31 mouse cellular contexts compared by ENCODE assay signal in genomic region chr2:30623873-30624272, GRCm38 (mm10). TPM values are rescaled to one million over a fixed set of nuclear protein-coding genes. Genes with fewer than 3 reads are reported as not detected.
DNase-seq lines count a peak whose midpoint lies in the region; ATAC-seq and TF ChIP-seq lines count a peak whose summit lies in the region.
"Had no signal": no experiment of that assay in that cellular context is flagged by ENCODE, and none has a peak within 500 bp of the region (broad histone marks: within the 10 kb centered on the region; RNA-seq: fewer than 3 reads in every experiment).

No protein-coding gene starts in this region.

- TF ChIP-seq CTCF in CH12.LX (conservative IDR thresholded peaks at IDR 0.05 in 1 of 2, IDR thresholded peaks at IDR 0.05 in 1 of 2; ENCODE audit: low read depth in 2 of 2, low read length in 2 of 2): no peak

- no peaks in the 10 kb centered on the region for H3K9me3 ChIP-seq in kidney, embryonic 15.5 days (replicated peaks)
- H3K9me3 ChIP-seq in CH12.LX (replicated peaks; ENCODE audit: low read length): peaks cover 12% of the 10 kb centered on the region
- H3K9me3 ChIP-seq: embryonic facial prominence, embryonic 13.5 days; limb, embryonic 13.5 days; liver, embryonic 13.5 days; midbrain, embryonic 15.5 days; neural tube, embryonic 12.5 days had no signal

- no peak overlapping the region for H3K4me3 ChIP-seq in kidney, embryonic 15.5 days (replicated peaks)
- H3K4me3 ChIP-seq in CH12.LX (replicated peaks in 1 of 3; ENCODE audit: low read depth in 2 of 3, low read length in 2 of 3, poor library complexity in 1 of 3): no peak overlapping the region
- H3K4me3 ChIP-seq: embryonic facial prominence, embryonic 13.5 days; forebrain, embryonic 10.5 days; gastrocnemius, adult 2 months; hindbrain, embryonic 12.5 days; limb, embryonic 13.5 days; liver, embryonic 13.5 days; midbrain, embryonic 10.5 days; midbrain, embryonic 15.5 days; neural tube, embryonic 12.5 days had no signal

- in situ Hi-C loops in CH12.LX (cut with MboI; ENCODE audit: low pct_ligation_motif_present, low pct_unique_long_range_greater_than_20kb, low sequenced_read_pairs): no loop called here

- H3K79me2 ChIP-seq in CH12.LX (replicated peaks; ENCODE audit: control insufficient read depth, extremely low read depth, insufficient read depth, poor library complexity, severe bottlenecking): no peaks in the 10 kb centered on the region; the same call in 1 of the 2 replicates

- TF ChIP-seq RAD21 in CH12.LX (IDR thresholded peaks at IDR 0.05; ENCODE audit: low read depth, low read length): no peak

- peaks cover 24% of the 10 kb centered on the region for H3K4me1 ChIP-seq in kidney, embryonic 15.5 days
- peaks cover 3 to 9% of the 10 kb centered on the region in 2 experiments; a peak in 2 of 4 replicates for H3K4me1 ChIP-seq in CH12.LX (ENCODE audit: control insufficient read depth in 1 of 2, insufficient read depth in 2 of 2)

- 39% methylated on average over 10 of the region's 10 CpGs for WGBS in kidney, embryonic 15.5 days

- H3K27me3 ChIP-seq in kidney, embryonic 15.5 days: no peaks in the 10 kb centered on the region
- peaks cover 2% of the 10 kb centered on the region for H3K27me3 ChIP-seq in CH12.LX (replicated peaks)
- H3K27me3 ChIP-seq: embryonic facial prominence, embryonic 13.5 days; hindbrain, embryonic 12.5 days; limb, embryonic 13.5 days; liver, embryonic 13.5 days; midbrain, embryonic 15.5 days; neural tube, embryonic 12.5 days had no signal

- H3K9ac ChIP-seq in kidney, embryonic 15.5 days: no peak overlapping the region
- no peak overlapping the region for H3K9ac ChIP-seq in CH12.LX (ENCODE audit: insufficient read depth, low read depth)
- H3K9ac ChIP-seq: embryonic facial prominence, embryonic 13.5 days; hindbrain, embryonic 12.5 days; limb, embryonic 13.5 days; liver, embryonic 13.5 days; midbrain, embryonic 15.5 days; neural tube, embryonic 12.5 days had no signal

- no peak overlapping the region for H3K4me2 ChIP-seq in kidney, embryonic 15.5 days
- no peak overlapping the region for H3K4me2 ChIP-seq in CH12.LX (ENCODE audit: insufficient read depth, low read depth, poor library complexity, severe bottlenecking)
- H3K4me2 ChIP-seq: embryonic facial prominence, embryonic 13.5 days; heart, embryonic 11.5 days; hindbrain, embryonic 12.5 days; limb, embryonic 13.5 days; liver, embryonic 13.5 days; midbrain, embryonic 15.5 days; neural tube, embryonic 12.5 days had no signal

- no peaks in the 10 kb centered on the region for H3K36me3 ChIP-seq in kidney, embryonic 15.5 days
- no peaks in the 10 kb centered on the region for H3K36me3 ChIP-seq in CH12.LX (replicated peaks in 1 of 2; ENCODE audit: control insufficient read depth in 1 of 2, insufficient read depth in 1 of 2, low read length in 1 of 2)
- H3K36me3 ChIP-seq: embryonic facial prominence, embryonic 13.5 days; forebrain, embryonic 10.5 days; hindbrain, embryonic 12.5 days; limb, embryonic 13.5 days; liver, embryonic 13.5 days; midbrain, embryonic 10.5 days; midbrain, embryonic 15.5 days; neural tube, embryonic 12.5 days had no signal

- no peak for ATAC-seq in kidney, embryonic 15.5 days (replicated peaks; ENCODE audit: low FRiP score)
- ATAC-seq: forebrain, embryonic 16.5 days; intestine, embryonic 16.5 days; midbrain, embryonic 15.5 days had no signal

- no peak for DNase-seq in kidney, postnatal 4 days
- DNase-seq in CH12.LX (ENCODE audit: extremely low read depth): no peak
- peak; percentile 18 for DNase-seq in MEL-GATA-1-ER (ENCODE audit: extremely low read depth, low read depth)
- DNase-seq in natural killer cell, adult 2 months (ENCODE audit: low spot score in 2 of 2): peak; percentile 68 to 75
- DNase-seq in layer of hippocampus, adult 18-20 months (ENCODE audit: low spot score in 2 of 2): no peak
- DNase-seq in left cerebral cortex, adult 11 months (ENCODE audit: low spot score): no peak
- DNase-seq: adrenal gland, postnatal 10 days; cerebellum, adult 18-20 months; cerebellum, postnatal 10 days; gastrocnemius, adult 2 months; gastrocnemius, postnatal 36 days; heart, adult 18-20 months; heart, postnatal 36 days; liver, embryonic 13.5 days; lung, adult 18-20 months; lung, postnatal 10 days; right cerebral cortex, adult 18-20 months; right cerebral cortex, postnatal 4 days; thymus, postnatal 4 days had no signal

- TF ChIP-seq POLR2A in CH12.LX (IDR thresholded peaks at IDR 0.05; ENCODE audit: low read depth, low read length): no peak

- H3K27ac ChIP-seq in kidney, embryonic 15.5 days: peak overlapping the region; percentile 24; the same call in 1 of the 2 replicates
- no peak overlapping the region for H3K27ac ChIP-seq in CH12.LX (ENCODE audit: insufficient read depth, low read depth)
- H3K27ac ChIP-seq: embryonic facial prominence, embryonic 13.5 days; forebrain, embryonic 10.5 days; gastrocnemius, adult 2 months; hindbrain, embryonic 12.5 days; limb, embryonic 13.5 days; liver, embryonic 13.5 days; midbrain, embryonic 10.5 days; midbrain, embryonic 15.5 days; neural tube, embryonic 12.5 days had no signal

- dilution Hi-C loops in CH12.LX (cut with MboI; ENCODE audit: extremely low pct_ligation_motif_present, extremely low pct_unique_long_range_greater_than_20kb, low sequenced_read_pairs): no loop called here

- TF ChIP-seq EP300 in CH12.LX (IDR thresholded peaks at IDR 0.05; ENCODE audit: low read length): no peak

TF ChIP-seq in CH12.LX, 34 proteins besides CTCF, POLR2A, EP300 and RAD21:
- TF ChIP-seq IRF4 (IDR thresholded peaks at IDR 0.05; ENCODE audit: low read depth, low read length) (no peak), BHLHE40 (IDR thresholded peaks at IDR 0.05; ENCODE audit: low read depth, low read length) (peak; percentile 74)

RNA-seq across cellular contexts. Expression of gene Cstad, which starts 29.0 kb away (rescaled TPM):
- polyA plus RNA-seq in kidney, embryonic 15.5 days (2015; fragmentation: Nextera tagmentation; extraction: Ambion mirVana): 1.2 and 1.8 TPM in 2 replicates
- total RNA-seq in CH12.LX (2012; rRNA removed) (0.51 TPM in 1 of 2 replicates, not detected in the other), CH12.LX (2014; rRNA removed) (not detected in 2 replicates)
- polyA plus RNA-seq in CH12.LX (2012; ENCODE audit: insufficient read length, low read depth): 0.29 TPM in 1 of 2 replicates, not detected in the other
- 1 to 10 TPM; 4.5 to 5.3 TPM for total RNA-seq in layer of hippocampus, adult 18-20 months (2021)
- total RNA-seq: common myeloid progenitor, adult 5-6 weeks had no signal

Comparison
In these comparisons a context has a peak if more than half of its experiments do, and no peak if none do; other contexts are left out.
1. DNase-seq: peak in MEL-GATA-1-ER (single experiment) and natural killer cell, adult 2 months (2 of 2); none in kidney, postnatal 4 days (0 of 2), CH12.LX (single experiment), layer of hippocampus, adult 18-20 months (0 of 2) and left cerebral cortex, adult 11 months (single experiment).